Mouse (Mus musculus) G1E (cell line): Measurements from ENCODE around the gene Cacnb4.

ENCODE experiments used
- CTCF ChIP-seq: IDR thresholded peaks from 2 replicates; pipeline ENCODE4 v1.5.1; 2012; ENCODE audit warnings: low read depth, low read length, inconsistent platforms, mixed read lengths
- GATA1 ChIP-seq: IDR thresholded peaks from 2 replicates; pipeline ENCODE4 v1.6.1; 2012; ENCODE audit warnings: borderline replicate concordance, low read length, inconsistent platforms, mixed read lengths
- GATA2 ChIP-seq: IDR thresholded peaks from 2 replicates; pipeline ENCODE4 v1.6.1; 2012; ENCODE audit warnings: low read depth, low read length, inconsistent platforms, borderline replicate concordance
- TAL1 ChIP-seq: conservative IDR thresholded peaks from 2 replicates; pipeline ENCODE4 v1.6.1; 2012; ENCODE audit warnings: low read depth, low read length, inconsistent platforms, mixed read lengths

DNA sequence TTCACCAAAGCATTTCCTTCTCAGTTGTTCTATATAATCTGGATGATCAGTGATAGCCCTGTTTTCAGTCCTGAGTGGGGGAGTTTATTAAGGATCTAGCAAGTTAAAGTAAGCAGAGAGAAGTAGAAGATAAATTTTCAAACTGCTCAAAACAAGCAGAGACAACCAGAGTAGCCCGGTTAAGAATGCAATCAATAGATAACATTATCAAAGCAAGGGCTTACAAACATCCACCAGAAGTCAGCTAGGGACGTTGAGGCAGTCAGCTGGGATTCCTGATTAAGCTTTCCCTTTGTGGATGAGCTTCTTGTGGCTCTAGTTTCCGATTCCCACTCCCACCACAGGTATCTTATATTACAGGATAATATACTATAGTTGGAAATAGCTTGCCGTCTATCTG is 91.2 kb downstream of the Cacnb4 start:
- TF ChIP-seq TAL1 (no peak), CTCF (no peak), GATA1 (no peak), GATA2 (no peak)
